Mouse (Mus musculus) ES-CJ7 (cell line): ENCODE results near the gene Ash1l.
"Not testable (repeated sequence)": the region's sequence is repeated elsewhere in the genome, so short reads cannot be mapped to it uniquely, and the experiment has no call there.

Experiments
- DNase-seq: peaks from one replicate; pipeline ENCODE4 v3.0.0; 2011; ENCODE audit warnings: low read depth, low spot score

The Ash1l gene

GRCm38 (mm10) chr3:88953736-88954135 is 3.3 kb downstream of the Ash1l start:
- DNase-seq: no peak

GRCm38 (mm10) chr3:88963211-88963610 is 12.8 kb downstream of the Ash1l start:
- DNase-seq: not testable (repeated sequence)

- DNase-seq: no peak
These were observed 24.6 kb downstream of the Ash1l start for GRCm38 (mm10) chr3:88975012-88975411.

- no peak for DNase-seq
These were observed 31.0 kb downstream of the Ash1l start for GRCm38 (mm10) chr3:88981206-88982010.

- peak; percentile 21 for DNase-seq
These were observed 33.5 kb downstream of the Ash1l start for GRCm38 (mm10) chr3:88983921-88984381.

GRCm38 (mm10) chr3:88992793-88993192 is 42.4 kb downstream of the Ash1l start:
- no peak for DNase-seq

GRCm38 (mm10) chr3:89001536-89001935 is 51.1 kb downstream of the Ash1l start:
- DNase-seq: no peak

- DNase-seq: not testable (repeated sequence)
These were observed 80.5 kb downstream of the Ash1l start for GRCm38 (mm10) chr3:89030896-89031295.

GRCm38 (mm10) chr3:89043359-89043758 is 92.9 kb downstream of the Ash1l start:
- DNase-seq: no peak

GRCm38 (mm10) chr3:89058361-89058760 is 107.9 kb downstream of the Ash1l start:
- no peak for DNase-seq

- DNase-seq: peak; percentile 62
These were observed 108.4 kb downstream of the Ash1l start for GRCm38 (mm10) chr3:89058783-89059182.

GRCm38 (mm10) chr3:89061696-89062095 is 111.3 kb downstream of the Ash1l start:
- DNase-seq: no peak

GRCm38 (mm10) chr3:89067265-89067664 is 116.8 kb downstream of the Ash1l start:
- no peak for DNase-seq

- DNase-seq: no peak
These were observed 127.0 kb downstream of the Ash1l start for GRCm38 (mm10) chr3:89077383-89077782.

GRCm38 (mm10) chr3:89082287-89082686 is 131.9 kb downstream of the Ash1l start:
- not testable (repeated sequence) for DNase-seq

- DNase-seq: no peak
These were observed 133.7 kb downstream of the Ash1l start for GRCm38 (mm10) chr3:89084133-89084532.

- no peak for DNase-seq
These were observed 134.3 kb downstream of the Ash1l start for GRCm38 (mm10) chr3:89084654-89085190.

- peak; percentile 87 for DNase-seq
These were observed 137.1 kb downstream of the Ash1l start for GRCm38 (mm10) chr3:89087338-89088110.

GRCm38 (mm10) chr3:89088974-89089373 is 138.6 kb downstream of the Ash1l start:
- DNase-seq: no peak

GRCm38 (mm10) chr3:89089882-89090591 is 139.6 kb downstream of the Ash1l start:
- DNase-seq: peak; percentile 91
